Mouse (Mus musculus): Measurements from ENCODE around the gene Dennd5a. TPM values are rescaled to one million over a fixed set of nuclear protein-coding genes. Genes with fewer than 3 reads are reported as not detected.

The Dennd5a gene
- total RNA-seq, 2 experiments from 2014 or later = 214 to 220 TPM

DNA sequence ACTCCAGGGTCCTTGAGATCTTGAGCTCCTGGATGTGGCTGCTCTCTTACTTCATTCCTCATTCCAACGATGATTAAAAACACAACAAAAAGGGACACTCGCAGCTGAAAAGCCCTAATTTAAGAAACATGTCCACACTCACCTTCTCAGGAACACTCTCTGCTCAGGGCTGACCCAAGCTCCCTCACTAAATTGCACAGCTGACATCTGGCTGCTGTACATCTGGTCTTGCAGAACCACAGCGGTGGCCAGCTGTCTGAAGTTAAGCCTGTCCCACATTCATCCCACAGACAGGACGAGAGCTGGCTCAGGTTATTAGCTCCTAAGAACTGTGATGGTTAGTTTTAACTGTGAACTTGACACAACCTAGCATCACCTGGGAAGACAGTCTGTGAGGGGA is 68.5 kb downstream of the Dennd5a start:
- no peak for DNase-seq (ENCODE audit: extremely low spot score in 1 of 2, low spot score in 1 of 2)

DNA sequence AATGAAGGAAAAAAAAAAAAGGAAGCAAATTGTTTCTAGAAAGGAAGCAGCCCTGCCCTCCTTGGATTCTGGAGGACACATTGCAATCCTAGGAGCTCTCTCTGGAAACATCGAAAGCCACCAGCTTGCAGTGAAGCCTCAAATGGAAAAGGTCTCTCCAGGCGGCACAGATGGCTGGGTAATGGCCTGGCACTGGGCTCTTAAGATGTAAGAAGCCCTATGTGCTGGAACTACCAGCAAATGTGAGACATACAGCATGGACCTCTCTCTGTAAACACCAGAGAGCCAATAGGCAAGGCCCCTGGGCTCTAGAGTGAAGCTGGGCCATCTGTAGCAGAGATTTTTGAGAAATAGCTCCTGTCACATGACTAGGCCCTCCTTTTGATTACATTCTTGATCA is 70.0 kb downstream of the Dennd5a start:
- DNase-seq (ENCODE audit: extremely low spot score in 1 of 2, low spot score in 1 of 2) = no peak

DNA sequence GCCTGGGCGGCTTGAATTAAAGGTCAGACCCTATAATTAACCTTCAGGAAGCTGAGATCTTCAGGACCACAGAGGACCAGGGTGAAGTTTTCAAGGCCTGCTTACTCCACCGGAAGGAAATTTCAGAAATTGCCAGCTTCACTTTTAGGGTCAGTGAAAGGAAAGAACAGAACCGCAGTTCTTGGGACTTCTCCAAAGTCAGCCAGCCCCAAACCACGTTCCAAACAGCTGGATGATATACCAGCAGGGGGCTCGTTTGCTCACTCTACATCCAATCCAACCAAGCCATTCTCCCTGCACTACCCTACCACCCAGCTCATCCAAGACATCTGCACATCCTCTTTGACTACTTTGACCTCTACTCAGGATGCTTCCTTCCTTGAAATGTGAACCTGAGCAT is 71.0 kb downstream of the Dennd5a start:
- DNase-seq (ENCODE audit: extremely low spot score in 1 of 2, low spot score in 1 of 2) = no peak

DNA sequence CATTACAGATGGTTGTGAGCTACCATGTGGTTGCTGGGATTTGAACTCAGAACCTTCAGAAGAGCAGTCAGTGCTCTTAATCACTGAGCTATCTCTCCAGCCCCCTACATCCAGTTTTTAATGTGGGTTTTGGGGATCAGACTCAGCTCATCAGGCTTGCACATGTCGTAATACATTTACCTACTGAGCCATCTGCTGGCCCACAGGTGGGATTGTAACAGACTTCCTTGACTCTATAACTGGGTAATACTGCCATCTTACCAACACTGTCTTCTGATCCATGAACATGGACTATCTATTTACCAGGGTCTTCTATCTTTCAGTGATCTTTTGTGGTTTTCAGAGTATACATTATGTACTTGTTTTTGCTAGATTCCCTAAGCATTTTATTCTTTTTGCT is 74.0 kb downstream of the Dennd5a start:
- no peak for DNase-seq (ENCODE audit: extremely low spot score in 1 of 2, low spot score in 1 of 2)

DNA sequence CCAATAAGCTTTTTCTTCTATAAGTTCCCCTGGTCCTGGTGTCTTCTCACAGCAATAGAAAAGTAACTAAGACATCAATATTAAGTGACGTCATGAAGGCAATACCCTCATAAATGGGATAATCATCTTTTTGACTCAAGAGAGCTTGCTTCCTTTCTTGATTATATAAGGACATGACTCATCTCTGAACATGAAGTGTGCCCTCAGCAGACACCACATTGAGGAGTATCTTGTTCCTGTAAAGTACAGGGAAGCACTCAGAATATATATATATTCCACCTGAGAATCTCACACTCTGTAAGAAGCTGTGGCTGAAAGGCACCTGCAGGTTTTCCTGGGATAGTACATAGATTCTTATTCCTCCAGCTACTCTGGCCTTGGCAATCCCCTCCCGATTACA is 77.7 kb downstream of the Dennd5a start:
- DNase-seq (ENCODE audit: extremely low spot score in 1 of 2, low spot score in 1 of 2) = no peak

DNA sequence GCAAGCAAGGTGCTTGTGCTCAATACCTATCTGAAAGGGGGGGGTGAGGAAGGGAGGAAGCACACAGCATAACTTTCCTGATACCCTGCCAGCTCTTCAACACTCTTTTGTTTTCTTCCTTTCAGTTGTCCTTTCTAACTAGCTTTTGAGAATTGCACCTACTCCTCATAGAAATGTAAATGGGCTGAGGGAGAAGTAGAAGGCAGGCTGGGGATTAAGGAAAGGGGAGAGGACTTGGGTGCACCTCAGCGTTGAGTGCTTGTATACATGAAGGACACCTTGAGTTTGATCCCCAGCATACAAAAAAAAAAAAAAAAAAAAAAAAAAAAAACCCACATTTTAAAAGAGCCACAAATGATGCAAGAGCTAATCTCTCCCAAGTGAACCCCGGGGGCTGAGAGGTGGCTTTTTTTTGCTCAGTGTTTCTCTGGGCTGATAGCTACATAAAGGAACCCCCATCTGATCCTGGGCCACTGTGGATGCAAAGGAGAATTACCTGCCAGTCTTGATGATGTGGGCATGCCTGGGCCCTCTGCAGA is 78.6 kb downstream of the Dennd5a start:
- DNase-seq (ENCODE audit: extremely low spot score in 1 of 2, low spot score in 1 of 2) = no peak

DNA sequence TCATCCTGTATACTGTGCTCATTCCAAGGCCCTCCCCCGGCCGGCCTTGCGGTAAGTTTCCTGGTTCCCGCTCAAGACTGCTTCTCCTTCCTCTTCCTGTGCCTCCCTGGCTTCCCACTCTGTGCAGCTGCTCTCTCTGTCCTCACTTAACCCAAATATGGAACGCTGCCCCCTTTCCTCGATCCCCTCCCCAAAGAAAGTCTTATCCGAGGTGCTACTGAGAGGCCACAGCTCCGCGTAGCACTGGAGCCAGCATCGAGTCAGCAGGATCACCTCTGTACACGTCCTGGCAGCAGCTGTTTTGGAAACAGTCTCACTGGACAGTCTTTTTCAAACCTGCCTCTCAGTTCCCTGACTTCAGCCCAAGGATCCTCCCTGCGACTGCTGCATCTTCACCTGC is 81.1 kb downstream of the Dennd5a start:
- no peak for DNase-seq (ENCODE audit: extremely low spot score in 1 of 2, low spot score in 1 of 2)

DNA sequence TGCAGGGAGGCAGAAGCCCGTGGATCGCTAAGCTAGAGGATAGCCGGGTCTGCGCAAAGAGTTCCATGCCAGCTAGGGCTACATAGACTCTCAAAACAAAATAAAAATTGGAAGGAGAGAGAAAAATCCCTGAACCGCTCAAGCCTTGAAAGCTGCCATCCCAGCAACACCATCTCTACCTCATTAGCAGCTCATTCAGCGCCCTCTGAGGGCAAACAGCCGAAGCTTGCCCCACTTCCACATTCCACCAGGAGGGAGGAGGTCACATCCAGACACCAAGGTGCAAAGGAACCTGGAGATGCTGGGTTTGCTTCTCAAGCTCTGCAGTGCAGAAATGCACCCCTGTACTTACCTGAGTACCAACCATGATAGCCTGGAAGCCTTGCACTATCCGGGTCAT is 84.2 kb downstream of the Dennd5a start:
- no peak for DNase-seq (ENCODE audit: extremely low spot score in 1 of 2, low spot score in 1 of 2)

DNA sequence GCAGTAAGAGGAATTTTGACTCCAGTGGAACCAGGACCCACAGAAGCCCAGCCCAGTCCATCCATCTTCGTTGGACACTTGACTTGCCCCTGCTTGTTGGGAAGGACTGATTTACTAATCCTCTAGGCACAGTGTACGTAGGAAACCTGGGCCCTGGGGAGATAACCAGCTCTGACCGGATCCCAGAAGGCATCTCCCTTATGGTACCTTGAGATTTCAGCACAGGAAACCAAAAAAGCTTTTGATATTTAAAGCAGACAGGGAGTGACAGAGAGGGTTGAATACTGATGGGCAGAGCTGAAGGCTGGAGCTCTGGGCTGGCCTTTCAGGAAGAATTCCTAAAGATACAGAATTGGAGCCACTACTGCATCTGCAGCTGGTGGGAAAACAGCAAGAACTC is 84.7 kb downstream of the Dennd5a start:
- DNase-seq (ENCODE audit: extremely low spot score in 1 of 2, low spot score in 1 of 2) = no peak

DNA sequence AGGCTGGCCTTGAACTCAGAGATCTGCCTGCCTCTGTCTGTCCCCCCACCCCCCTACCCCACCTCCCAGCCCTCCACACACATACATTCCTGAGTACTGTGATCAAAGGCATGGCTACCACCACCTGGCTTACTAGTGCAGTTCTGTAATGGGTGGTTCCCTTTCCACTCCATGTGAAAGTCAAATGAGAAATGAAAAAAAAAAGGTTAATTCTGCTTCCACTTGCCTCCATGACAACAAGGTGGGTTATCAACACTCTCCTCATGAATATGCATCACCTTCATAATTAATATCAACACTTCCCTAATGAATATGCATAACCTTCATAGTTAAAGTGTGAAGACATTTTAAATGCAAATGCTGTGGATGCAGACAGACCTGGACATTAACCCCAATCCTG is 85.2 kb downstream of the Dennd5a start:
- no peak for DNase-seq (ENCODE audit: extremely low spot score in 1 of 2, low spot score in 1 of 2)

DNA sequence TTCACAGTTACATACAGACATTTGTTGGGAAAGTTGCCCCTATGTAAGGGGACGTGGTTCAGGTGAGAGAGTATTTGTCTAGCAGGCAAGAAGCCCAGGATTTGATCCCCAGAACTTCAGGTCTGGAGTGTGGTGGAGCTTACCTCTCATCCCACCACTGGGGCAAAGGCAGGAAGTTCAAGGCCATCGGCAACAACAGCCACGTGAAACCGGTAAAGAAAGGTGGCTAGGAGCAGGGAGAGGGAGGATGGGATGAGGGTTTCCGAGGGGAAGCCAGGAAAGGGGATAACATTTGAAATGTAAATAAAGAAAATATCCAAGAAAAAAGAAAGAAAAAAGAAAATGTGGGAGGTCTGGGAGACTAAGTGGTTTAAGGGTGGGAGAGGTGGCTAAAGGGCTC is 87.1 kb downstream of the Dennd5a start:
- DNase-seq (ENCODE audit: extremely low spot score in 1 of 2, low spot score in 1 of 2) = no peak

DNA sequence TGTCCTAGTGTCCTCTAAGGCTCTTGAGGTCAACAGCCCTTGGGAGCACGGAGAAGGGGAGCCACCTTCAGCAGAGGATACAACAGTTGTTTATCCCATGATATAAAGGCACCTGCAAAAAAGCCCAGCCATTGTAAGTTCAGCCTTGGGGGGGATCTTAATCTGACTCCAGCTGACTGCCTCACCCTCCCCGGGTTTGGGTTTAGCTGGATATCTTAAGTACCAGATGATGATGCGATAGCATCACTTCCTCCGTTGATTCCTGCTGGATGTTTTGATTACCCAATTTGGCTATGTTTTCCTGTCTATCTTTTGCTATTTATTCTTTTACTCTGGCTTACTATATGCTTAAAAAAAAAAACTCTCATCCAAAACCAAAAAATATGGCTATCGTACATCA is 89.0 kb downstream of the Dennd5a start:
- no peak for DNase-seq (ENCODE audit: extremely low spot score in 1 of 2, low spot score in 1 of 2)

DNA sequence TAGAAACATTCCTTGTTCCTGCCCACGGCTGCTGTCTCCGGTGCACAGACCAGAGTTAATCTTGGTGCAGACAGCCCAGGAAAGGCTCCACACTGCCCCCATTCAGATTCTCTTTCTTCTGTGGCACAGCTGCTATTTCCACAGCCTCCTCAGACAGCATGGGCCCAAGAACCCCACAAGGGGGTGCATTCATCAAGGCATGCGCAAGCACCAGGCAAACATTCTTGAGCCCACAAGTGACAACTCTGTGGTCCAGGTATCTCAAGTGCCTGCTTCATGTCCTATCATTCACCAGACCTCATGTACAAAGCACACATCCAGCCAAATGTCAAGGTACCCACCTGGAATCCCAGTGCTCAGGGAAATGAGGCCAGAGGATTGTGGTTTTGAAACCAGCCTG is 91.8 kb downstream of the Dennd5a start:
- no peak for DNase-seq (ENCODE audit: extremely low spot score in 1 of 2, low spot score in 1 of 2)

DNA sequence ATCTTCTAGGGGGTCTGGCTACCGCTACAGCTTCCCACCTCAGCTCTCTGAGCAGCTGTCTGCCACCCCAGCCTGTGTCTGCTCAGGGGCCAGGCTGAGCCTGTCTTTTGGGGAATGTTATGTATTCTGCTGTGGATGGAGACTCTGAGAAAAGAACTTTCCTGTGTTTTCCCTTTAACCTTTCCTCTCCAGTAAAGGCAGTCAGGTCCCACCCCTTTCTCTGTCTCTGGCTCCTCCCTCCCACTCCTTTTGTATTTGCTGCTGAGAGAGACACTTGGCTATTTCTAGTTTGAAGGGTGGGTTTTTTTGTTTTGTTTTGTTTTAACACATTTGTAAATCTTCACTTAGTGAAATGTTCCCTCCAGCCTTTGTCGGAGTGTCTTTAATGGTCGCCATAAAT is 93.6 kb downstream of the Dennd5a start:
- DNase-seq (ENCODE audit: extremely low spot score in 1 of 2, low spot score in 1 of 2) = no peak

DNA sequence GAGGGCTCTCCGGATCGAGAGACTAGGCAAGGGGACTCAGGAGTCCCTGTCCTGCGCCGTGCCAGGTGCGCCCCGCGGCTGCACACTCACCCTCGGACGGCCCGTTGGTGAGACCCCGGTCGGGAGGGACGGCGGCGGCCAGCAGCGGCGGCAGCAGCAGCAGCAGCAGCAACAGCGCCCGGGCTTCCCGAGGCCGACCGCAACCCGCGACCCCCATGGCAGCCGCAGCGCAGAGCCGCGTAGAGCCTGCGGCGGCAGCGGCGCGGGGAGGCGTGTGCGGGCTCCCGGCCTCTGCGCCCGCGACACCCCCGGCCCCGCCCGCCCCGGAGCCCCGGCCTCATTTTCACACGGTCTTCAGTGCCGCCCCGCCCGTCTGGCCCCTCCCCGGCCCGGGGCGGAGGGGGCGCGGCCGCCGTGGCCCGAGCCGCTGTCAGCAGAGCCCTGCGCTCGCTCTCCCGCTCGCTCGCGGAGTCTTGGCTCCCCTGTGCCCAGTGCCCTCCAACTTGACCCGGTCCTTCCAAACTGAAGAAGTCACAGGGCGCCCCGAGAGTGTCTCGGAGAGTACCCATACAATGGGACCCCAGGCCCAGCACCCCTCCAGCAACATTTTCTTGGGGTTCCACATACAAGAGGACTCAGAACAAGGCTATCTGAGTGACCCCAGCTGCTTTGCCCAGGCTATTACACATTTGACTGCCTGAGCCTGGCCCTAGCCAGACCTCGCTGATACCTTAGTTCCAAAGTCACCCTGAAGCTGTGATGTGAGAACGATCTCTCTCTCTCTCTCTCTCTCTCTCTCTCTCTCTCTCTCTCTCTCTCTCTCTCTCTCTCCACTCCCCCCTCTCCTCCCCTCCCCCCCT is 94.7 kb downstream of the Dennd5a start, which contains the start of gene Scube2:
TSS of gene Scube2 (minus strand) at position 310 of the 860 bp plus-strand sequence.
- no peak for DNase-seq (ENCODE audit: extremely low spot score in 1 of 2, low spot score in 1 of 2)

DNA sequence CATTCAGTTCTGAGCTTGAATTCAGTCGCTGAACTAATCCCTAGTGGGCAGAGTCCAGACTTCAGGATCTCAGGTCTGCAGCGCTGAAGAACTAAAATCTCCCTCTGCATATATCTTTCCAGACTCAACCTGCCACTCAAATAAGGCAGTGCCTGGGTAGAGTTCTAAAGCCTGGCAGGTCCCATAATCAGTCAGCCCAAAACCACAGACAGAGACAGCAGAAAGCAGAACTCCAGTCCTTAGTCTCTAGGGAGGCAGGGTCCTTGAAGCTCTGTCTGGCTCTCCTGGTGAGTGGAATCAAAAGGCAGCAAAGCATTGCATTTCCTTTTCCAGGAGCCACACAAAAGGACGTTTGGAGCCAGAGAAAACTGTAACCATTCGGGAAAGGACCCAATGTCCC is 96.7 kb downstream of the Dennd5a start:
- no peak for DNase-seq (ENCODE audit: extremely low spot score in 1 of 2, low spot score in 1 of 2)

DNA sequence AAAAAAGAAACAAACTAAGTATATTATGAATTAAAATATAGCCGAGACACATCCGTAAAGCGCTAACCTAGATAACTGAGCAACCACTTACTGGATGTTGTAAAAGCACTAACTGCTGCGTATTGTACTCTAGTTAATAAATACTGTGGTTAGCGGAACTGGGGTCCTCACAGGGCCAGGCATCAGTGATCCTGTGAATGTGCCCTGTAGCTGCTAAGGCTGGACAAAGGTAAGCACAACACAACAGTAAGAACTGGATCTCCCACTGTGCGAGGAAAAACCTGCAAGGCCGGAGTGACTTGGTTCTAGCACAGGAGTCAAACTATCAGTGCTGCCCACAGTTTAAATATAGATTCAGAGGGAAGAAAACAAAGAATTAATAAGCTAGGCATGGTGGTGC is 100.1 kb downstream of the Dennd5a start:
- DNase-seq (ENCODE audit: extremely low spot score in 1 of 2, low spot score in 1 of 2) = no peak

DNA sequence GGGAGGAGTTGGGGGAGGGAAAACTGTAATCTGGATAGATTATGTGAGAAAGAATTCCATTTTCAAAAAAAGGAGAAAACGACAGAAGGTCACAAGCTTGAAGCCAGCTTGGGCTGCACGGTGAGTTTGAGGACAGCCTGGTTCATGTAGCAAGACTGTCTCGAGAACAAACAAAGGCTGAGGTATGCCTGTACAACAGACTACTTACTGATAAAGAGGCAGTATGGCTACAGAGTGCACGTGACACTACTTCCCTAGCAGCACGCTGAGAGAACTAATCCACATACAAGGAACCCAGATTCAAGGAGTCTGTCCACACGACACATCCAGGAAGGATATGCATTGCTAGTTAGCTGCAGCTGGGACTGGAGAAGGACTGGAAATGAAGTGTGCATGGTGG is 100.9 kb downstream of the Dennd5a start:
- no peak for DNase-seq (ENCODE audit: extremely low spot score in 1 of 2, low spot score in 1 of 2)

DNA sequence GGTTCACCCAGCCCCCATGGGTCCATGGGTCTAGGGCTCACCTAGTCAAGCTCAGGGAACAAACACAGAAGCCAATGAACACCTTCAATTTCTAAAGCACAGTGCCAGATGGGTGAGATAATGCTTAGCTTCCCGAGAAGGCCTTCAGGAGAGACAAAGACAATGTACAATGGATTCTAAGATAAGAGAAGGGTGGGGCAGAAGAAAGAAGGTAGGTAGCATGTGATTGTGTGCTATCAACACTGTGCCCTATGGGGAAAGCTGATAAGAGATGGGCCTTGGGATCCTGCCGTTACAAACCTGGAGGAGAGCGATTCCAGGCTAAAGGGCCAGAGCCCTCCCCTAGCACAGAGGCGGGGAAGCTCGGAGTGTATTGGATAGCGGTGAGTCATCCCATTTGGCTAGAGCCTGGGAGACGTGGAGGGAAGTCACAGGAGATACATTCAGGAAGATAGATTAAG is 107.5 kb downstream of the Dennd5a start:
- DNase-seq (ENCODE audit: extremely low spot score in 1 of 2, low spot score in 1 of 2) = no peak

DNA sequence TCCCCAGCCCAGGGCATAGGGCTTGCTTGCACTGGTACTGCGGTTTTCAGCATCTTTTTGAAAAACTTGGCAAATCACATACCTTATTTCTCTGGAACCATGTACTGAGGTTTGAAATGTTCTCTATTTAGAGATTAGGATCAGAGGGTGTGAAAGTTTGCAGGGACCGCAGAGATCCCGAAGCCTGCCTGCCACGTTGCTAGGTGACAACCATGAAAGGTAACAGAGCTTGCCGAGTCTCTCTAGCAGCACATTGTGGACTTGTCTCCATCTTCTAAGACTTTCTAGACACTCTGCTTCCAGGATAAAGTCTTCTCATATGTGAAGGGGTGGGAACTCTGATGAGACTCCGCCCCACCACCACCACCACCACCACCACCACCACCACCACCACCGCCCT is 108.3 kb downstream of the Dennd5a start:
- no peak for DNase-seq (ENCODE audit: extremely low spot score in 1 of 2, low spot score in 1 of 2)

DNA sequence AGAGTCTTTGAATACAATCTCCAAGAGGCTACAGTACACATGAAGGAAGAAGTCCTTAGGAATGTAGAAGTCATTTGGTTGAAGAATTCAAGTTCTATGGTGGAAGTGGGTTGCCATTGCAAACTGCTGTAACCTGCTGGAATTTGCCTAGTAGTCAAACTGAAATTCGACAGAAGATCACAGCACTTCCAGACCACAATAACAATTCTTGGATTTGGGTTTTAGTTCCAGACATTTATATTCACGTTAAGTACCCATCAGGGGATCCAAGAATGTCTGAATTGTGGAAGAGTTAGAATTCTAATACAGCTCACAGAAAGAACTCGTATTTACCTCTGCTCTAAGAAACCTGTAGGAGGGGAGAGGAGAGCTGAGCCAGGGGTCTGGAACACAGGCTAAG is 109.7 kb downstream of the Dennd5a start:
- no peak for DNase-seq (ENCODE audit: extremely low spot score in 1 of 2, low spot score in 1 of 2)

DNA sequence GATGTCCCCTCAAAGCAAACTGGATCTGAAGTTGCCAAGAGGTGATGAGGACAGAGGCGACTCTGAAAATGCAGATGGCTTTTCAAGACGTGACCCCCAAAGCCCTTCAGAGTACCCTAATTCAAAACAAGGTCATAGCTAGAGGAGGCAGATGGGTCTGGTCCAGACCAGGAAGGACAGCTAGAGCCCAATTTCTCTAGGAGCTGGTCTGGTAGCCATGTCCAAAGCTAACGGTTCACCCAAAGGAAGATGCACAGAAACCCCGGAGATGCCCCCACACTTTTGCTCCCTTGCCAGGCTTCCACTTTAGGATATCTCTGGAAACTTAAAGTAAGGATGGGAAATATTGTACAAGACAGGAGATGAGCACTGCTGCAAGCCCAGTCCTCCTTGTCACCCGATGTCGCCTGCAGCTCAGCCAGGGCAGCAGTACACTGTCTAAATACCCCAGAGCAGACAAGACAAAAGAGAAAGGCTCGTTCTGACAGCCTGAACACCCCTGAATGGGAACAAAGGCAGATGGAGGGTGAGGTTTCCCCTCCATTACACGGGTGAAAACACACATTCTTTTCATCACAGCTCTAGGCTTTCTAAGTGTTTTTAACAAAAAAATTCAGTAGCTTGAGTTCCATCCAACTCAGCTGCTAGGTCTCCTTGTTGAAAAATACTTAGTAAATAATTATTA is 110.4 kb downstream of the Dennd5a start:
- DNase-seq (ENCODE audit: extremely low spot score in 1 of 2, low spot score in 1 of 2) = no peak

All from layer of hippocampus, postnatal 25 days (tissue).